Mouse (Mus musculus): ENCODE data around the gene Rbfox2. TPM values are rescaled to one million over a fixed set of nuclear protein-coding genes. Genes with fewer than 3 reads are reported as not detected.

Gene Rbfox2
- polyA plus RNA-seq (2012; rRNA removed) = 6.6 and 10.0 TPM in 2 replicates

DNA sequence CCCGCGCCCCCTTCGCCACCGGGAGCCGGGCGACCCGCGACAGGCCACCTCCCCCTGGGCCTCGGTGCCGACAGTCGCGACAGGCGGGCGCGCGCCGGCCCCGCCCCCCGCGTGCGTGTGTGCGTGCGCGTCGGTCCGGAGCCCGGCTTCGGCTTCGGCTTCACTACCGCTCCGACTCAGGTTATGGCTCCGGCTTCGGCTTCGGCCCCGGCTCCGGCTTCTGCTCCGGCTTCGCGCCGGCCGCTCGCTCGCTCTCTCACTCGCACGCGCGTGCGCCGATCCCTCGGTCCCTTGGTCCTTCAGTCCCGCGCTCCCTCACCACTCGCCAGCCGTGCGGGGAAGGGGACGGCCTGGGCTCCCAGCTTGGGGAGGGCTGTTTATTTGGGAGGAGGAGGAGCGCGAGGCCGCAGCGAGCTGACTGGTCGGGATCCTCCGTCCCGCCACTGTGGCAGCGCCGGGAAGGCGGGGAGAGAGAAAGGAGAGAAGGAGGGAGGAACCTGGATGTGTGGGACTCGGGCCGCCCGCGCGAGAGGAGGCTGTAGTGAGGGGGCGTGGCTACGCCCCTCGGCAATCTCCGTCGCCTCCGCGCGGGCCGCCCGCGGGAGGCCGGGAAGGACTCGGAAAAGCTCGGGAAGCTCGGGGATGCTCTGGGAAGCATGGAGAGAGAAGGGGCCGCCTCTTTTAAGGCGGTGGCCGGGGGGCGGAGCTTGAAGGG lies at the start of gene Rbfox2:
Gene Rbfox2, minus strand, starts transcription at position 458 of the 715 bp plus-strand sequence.
- Histone ChIP-seq H3K36me3 (ENCODE audit: control insufficient read depth, insufficient read depth, low read length) (no peaks in the 10 kb centered on the region), H3K27ac (ENCODE audit: insufficient read depth, low read length) (peak within 1 kb of the TSS; percentile 66; the same call in 1 of the 2 replicates), H3K4me1 (ENCODE audit: control insufficient read depth, insufficient read depth, insufficient read length) (peaks cover 7% of the 10 kb centered on the region), H3K4me3 (ENCODE audit: extremely low read depth, insufficient read depth, insufficient read length) (peak within 1 kb of the TSS; percentile 62), H3K27me3 (ENCODE audit: control insufficient read depth, insufficient read depth, low read length) (peaks cover 20% of the 10 kb centered on the region)
- DNase-seq (ENCODE audit: low read depth in 1 of 2, low spot score in 2 of 2) = peak in 1 of 2 experiments; percentile 23
- under 1% methylated on average over 90 of the region's 90 CpGs for WGBS
- TF ChIP-seq CTCF (IDR thresholded peaks at IDR 0.05; ENCODE audit: extremely low read depth, insufficient read depth, insufficient read length, insufficient replicate concordance) (no peak), POLR2A (IDR thresholded peaks at IDR 0.05; ENCODE audit: low read depth, low read length) (no peak)

- 39% methylated on average over 11 of the region's 11 CpGs for WGBS
These were observed 49.5 kb upstream of the Rbfox2 start for GRCm38 (mm10) chr15:77356248-77356810.

DNA sequence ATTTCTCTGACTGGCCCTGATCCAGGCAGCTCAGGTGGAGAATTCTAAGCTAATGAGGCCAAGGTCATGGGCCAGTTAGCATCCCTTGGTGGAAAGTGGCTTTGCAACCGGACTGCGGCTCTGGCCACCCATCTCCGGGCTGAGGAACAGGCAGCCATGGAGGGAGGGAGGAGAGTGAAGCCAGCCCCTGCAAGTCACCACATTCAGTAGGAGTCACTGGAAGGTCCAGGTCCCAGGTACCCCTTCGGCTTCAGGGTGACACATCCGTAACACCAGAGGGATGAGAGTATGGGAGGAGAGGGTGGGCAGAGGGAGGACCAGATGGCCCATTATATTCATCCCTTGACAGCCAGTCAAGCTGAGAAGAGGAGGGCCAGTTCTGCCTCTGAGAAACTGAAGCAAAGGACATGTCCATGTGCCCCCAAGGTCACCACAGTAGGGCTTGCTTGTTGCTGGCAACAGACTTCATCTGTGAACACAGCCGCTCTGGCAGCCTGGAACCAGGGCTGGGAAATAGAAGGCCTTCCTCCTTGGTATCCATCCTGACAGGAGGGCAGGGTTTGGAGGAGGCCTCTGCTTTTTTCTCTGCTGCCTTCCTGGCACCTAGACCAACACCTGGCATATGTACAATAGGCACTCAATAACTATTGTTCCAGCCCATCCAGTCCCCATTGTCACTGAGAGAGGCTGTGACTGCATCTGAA lies 48.2 kb upstream of the Rbfox2 start:
- no peaks in the 10 kb centered on the region for H3K4me1 ChIP-seq (ENCODE audit: control insufficient read depth, insufficient read depth, insufficient read length)
- 93% methylated on average over 6 of the region's 6 CpGs for WGBS
- no peak for DNase-seq (ENCODE audit: low read depth in 1 of 2, low spot score in 2 of 2)
- no peak overlapping the region for H3K27ac ChIP-seq (ENCODE audit: insufficient read depth, low read length)
- H3K36me3 ChIP-seq (ENCODE audit: control insufficient read depth, insufficient read depth, low read length) = no peaks in the 10 kb centered on the region
- H3K4me3 ChIP-seq (ENCODE audit: extremely low read depth, insufficient read depth, insufficient read length) = no peak overlapping the region
- H3K27me3 ChIP-seq (ENCODE audit: control insufficient read depth, insufficient read depth, low read length) = no peaks in the 10 kb centered on the region
- TF ChIP-seq CTCF (IDR thresholded peaks at IDR 0.05; ENCODE audit: extremely low read depth, insufficient read depth, insufficient read length, insufficient replicate concordance) (no peak), POLR2A (IDR thresholded peaks at IDR 0.05; ENCODE audit: low read depth, low read length) (no peak)

More at GRCm38 (mm10) chr15:77356248-77356810, 49.5 kb upstream of the Rbfox2 start:
- Histone ChIP-seq H3K27me3 (ENCODE audit: control insufficient read depth, insufficient read depth, low read length) (no peaks in the 10 kb centered on the region), H3K4me3 (ENCODE audit: extremely low read depth, insufficient read depth, insufficient read length) (no peak overlapping the region), H3K36me3 (ENCODE audit: control insufficient read depth, insufficient read depth, low read length) (no peaks in the 10 kb centered on the region), H3K4me1 (ENCODE audit: control insufficient read depth, insufficient read depth, insufficient read length) (no peaks in the 10 kb centered on the region), H3K27ac (ENCODE audit: insufficient read depth, low read length) (no peak overlapping the region)
- no peak for TF ChIP-seq CTCF (IDR thresholded peaks at IDR 0.05; ENCODE audit: extremely low read depth, insufficient read depth, insufficient read length, insufficient replicate concordance)
- TF ChIP-seq POLR2A (IDR thresholded peaks at IDR 0.05; ENCODE audit: low read depth, low read length) = no peak
- no peak for DNase-seq (ENCODE audit: low read depth in 1 of 2, low spot score in 2 of 2)

- 83% methylated on average over 4 of the region's 4 CpGs for WGBS
- no peaks in the 10 kb centered on the region for H3K36me3 ChIP-seq (ENCODE audit: control insufficient read depth, insufficient read depth, low read length)
- H3K27ac ChIP-seq (ENCODE audit: insufficient read depth, low read length) = no peak overlapping the region
- no peaks in the 10 kb centered on the region for H3K27me3 ChIP-seq (ENCODE audit: control insufficient read depth, insufficient read depth, low read length)
- no peak overlapping the region for H3K4me3 ChIP-seq (ENCODE audit: extremely low read depth, insufficient read depth, insufficient read length)
- TF ChIP-seq POLR2A (IDR thresholded peaks at IDR 0.05; ENCODE audit: low read depth, low read length) (no peak), CTCF (IDR thresholded peaks at IDR 0.05; ENCODE audit: extremely low read depth, insufficient read depth, insufficient read length, insufficient replicate concordance) (no peak)
- H3K4me1 ChIP-seq (ENCODE audit: control insufficient read depth, insufficient read depth, insufficient read length) = no peaks in the 10 kb centered on the region
- no peak for DNase-seq (ENCODE audit: low read depth in 1 of 2, low spot score in 2 of 2)
These were observed 47.7 kb upstream of the Rbfox2 start for GRCm38 (mm10) chr15:77354496-77354847.

DNA sequence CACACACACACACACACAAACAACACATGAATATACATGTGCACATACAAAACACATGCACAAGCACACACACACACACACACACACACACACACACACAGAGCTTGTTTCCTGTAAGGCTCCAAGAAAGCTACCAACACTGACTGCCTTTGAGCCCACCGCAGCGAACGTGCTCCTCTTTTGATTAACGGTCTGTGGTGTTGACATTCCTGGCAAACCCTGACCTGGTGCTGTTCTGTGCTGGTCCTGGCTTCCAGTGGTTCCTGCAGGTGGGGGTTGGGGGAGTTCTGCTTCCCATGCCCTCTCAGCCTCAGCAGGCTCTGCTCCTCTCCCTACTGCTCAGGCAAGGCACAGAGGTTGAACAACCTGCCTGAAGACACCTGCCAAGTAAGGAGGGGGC lies 47.0 kb upstream of the Rbfox2 start:
- Histone ChIP-seq H3K4me3 (ENCODE audit: extremely low read depth, insufficient read depth, insufficient read length) (no peak overlapping the region), H3K27ac (ENCODE audit: insufficient read depth, low read length) (no peak overlapping the region), H3K4me1 (ENCODE audit: control insufficient read depth, insufficient read depth, insufficient read length) (no peaks in the 10 kb centered on the region), H3K27me3 (ENCODE audit: control insufficient read depth, insufficient read depth, low read length) (no peaks in the 10 kb centered on the region), H3K36me3 (ENCODE audit: control insufficient read depth, insufficient read depth, low read length) (no peaks in the 10 kb centered on the region)
- DNase-seq (ENCODE audit: low read depth in 1 of 2, low spot score in 2 of 2) = no peak
- 27% methylated on average over 4 of the region's 4 CpGs for WGBS
- no peak for TF ChIP-seq CTCF (IDR thresholded peaks at IDR 0.05; ENCODE audit: extremely low read depth, insufficient read depth, insufficient read length, insufficient replicate concordance)
- no peak for TF ChIP-seq POLR2A (IDR thresholded peaks at IDR 0.05; ENCODE audit: low read depth, low read length)

GRCm38 (mm10) chr15:77352863-77353262 lies 46.1 kb upstream of the Rbfox2 start:
- TF ChIP-seq POLR2A (IDR thresholded peaks at IDR 0.05; ENCODE audit: low read depth, low read length) = no peak
- Histone ChIP-seq H3K36me3 (ENCODE audit: control insufficient read depth, insufficient read depth, low read length) (no peaks in the 10 kb centered on the region), H3K27me3 (ENCODE audit: control insufficient read depth, insufficient read depth, low read length) (no peaks in the 10 kb centered on the region), H3K4me3 (ENCODE audit: extremely low read depth, insufficient read depth, insufficient read length) (no peak overlapping the region), H3K4me1 (ENCODE audit: control insufficient read depth, insufficient read depth, insufficient read length) (no peaks in the 10 kb centered on the region), H3K27ac (ENCODE audit: insufficient read depth, low read length) (no peak overlapping the region)
- WGBS = 78% methylated on average over 7 of the region's 7 CpGs
- DNase-seq (ENCODE audit: low read depth in 1 of 2, low spot score in 2 of 2) = no peak
